Mouse (Mus musculus) cerebellum, adult 18-20 months (tissue): ENCODE measurements around the gene Klf7.
A peak's percentile ranks its signal among the peaks of the same experiment; 100 is the strongest.

Experiments
- DNase-seq, 2 experiments: peaks; one replicate each; pipeline ENCODE4 v3.0.0; 2021

Gene Klf7

DNA sequence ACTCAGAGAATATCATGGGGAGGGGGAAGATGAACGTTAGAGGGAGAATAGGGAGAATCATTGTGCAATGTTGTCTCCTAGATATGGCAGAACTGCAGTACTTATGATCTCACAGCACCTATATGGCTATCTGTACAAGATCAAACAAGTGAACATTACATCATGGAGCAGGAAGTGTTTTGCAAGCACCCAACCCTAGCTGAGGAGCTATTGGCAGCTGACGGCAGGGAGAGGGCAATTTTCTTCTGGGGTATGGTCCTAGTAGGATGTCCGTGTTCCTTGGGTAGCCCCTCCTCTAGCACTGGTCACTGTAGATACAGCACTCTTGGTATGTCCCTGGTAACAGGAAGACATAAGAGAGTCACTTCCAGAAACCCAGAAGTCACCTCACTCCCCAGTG, 17.4 kb downstream of the Klf7 start:
- DNase-seq = no peak

DNA sequence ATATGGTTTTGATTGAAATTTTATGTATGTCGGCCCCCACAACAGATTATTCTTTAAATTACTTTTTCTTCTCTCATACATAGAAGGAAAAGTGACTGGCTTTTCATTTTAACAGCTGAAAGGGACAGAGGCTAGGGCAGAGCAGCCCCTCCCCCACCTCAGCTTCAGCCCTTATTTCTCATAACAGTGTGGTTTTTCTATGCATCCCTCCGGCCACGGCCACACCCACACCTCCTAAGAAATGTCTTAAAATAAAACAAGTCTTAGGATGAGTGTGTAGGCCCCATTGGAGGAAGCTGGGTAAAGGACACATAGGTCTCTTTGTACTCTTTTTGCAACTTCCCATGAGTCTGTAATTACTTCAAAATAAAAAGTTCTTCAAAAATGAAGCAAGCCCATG, 20.8 kb downstream of the Klf7 start:
- DNase-seq = no peak

DNA sequence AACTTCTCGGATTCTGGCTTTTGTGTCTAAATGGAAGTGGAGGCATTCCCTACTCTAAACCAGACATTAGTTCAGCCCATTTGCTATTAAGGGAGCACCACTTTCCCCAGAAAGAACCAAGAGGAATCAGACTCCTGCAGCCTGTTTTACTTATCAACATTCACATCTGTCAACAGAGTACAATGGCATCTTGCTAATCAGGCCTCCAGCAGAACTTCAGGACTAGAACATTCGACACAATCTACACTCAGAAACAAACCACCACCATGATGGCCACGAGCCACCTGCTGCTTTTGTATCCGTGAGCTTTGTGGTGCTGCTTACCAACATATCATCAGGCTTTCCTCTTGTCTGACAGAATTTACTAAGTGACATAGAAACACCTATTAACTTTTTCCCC, 23.3 kb downstream of the Klf7 start:
- DNase-seq = no peak

DNA sequence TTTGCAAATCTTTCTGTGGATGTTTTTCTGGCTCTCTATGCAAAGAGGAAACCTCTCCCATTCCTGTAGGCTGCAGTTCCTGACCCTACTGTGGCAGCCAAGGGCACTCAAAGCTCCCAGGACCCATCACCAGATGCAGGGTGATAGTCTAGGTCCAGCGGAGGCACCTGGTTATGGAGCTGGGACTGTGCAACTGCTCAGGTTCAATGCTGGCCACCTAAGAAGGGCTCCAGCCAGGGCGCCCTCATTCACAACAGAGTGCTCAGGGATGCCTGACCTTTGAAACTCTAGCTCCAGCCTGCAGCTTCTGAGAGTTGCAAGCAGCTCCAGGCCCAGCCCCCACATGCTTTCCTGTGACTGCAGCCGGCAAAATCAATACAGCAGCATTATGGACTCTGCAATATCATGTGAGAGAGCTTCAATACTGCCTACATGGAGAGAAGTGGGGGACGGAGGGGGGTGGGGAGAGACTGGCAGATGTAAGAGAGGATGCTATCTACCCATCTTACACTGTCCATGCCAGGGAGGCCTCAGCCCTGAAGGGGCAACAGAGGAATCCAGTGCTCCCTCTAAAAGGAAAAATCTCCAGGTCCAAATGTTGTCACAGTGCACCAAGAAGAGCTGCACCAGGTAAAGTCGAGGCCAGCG, 24.3 kb downstream of the Klf7 start:
- DNase-seq = no peak

DNA sequence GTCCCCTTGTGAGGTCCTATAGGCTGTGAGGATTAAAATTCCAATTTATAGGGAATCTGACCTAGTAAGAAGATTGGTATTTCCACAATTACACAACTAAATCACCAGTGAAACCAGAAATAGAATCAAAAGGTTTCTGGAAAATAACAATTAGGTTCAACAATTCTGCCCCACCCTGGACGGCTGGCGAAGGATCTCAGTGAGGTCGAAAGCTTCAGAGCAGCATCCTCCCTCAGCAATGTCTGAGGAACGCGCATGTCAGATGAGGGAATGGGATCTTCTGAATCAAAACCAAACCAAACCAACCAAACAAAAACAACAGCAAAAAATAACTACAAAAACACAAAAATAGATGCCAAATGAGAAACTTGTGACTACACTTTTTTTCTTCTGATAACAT, 29.1 kb downstream of the Klf7 start:
- DNase-seq = no peak

DNA sequence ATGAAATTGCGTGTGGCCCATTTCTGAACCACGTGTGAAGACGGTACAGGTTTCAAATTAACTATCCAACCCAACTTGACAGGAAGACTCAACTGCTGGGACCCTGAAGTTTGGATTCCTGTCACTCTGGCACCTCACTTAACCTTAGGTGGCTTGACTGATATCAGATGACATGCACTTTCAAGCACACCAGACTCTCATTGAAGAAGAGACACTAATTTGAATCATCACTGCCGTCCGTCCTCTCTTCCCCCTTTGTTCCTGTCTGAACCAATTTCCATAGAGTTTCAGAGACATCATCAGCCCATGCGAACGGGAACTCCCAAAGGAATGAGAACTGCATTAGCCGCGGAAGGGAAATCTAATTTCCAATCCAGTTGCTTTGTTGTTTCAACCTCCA, 30.5 kb downstream of the Klf7 start:
- no peak for DNase-seq

DNA sequence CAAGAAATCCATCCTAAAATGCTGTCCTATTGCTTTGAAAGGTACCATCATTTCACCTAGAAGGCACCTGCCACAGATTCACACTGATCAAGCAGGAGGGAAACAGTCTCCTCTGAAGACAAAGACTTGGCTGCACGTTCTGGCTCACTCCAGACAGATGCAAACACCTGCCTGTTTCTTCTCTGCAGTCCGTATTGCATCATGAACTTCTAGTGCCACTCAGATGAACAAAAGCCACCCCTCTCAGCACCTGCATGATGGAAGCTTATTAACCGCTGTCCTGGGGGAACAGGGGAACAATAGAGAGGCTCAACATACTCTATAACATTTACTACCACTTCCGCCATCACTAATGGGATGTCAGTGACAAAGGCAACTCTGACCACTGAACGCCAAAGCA, 31.5 kb downstream of the Klf7 start:
- no peak for DNase-seq

DNA sequence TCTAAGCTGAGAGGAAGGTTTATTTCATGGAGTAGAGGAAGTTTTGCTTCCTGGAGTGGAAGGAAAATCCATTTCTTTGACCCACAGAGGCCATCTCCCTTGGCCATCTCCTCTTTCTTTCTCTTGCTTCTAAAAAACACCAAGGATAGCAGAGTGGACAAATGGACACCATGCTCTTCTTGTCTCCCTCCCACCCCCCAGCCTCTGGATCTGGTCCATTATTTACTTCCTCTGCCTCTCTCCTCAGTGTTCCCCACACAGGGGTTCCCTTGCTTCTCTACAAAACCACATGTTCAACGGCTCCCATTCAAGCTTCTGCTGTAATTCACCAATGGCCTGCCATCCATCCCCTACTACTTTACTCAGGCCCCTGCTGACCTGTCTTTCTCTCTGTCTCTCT, 32.4 kb downstream of the Klf7 start:
- no peak for DNase-seq

DNA sequence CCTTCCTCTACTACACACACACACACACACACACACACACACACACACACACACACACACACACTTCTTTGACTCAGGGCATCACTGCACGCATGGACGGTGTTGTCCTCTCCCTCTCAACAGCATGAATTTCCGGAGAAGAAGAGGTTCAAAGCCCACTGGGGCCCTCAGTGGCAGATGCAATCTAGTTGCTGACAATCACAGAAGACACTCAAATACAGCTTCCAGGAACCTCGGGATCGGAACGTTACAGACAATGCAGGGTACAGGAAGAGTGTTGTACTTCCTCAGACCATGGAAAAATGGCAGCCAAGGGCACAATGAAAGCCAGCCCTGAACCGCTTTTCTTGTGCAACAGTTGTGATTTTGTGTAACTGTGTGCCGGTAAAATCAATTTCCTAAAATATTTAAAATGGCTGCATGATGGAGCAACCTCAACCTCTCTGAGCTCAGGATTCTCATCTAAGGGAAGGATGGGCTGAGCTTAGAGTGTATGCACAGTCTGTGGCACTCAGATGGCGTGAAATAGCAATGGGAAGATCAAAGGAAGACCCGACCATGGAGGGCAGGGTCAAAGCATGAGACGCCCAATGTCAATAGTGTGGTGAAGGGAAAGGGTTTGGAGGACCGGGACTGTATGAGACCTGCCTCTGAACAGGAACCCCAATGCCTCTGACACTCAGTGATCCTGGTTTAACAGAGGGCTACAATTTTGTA, 33.3 kb downstream of the Klf7 start:
- DNase-seq = peak in 1 of 2 experiments; percentile 41

DNA sequence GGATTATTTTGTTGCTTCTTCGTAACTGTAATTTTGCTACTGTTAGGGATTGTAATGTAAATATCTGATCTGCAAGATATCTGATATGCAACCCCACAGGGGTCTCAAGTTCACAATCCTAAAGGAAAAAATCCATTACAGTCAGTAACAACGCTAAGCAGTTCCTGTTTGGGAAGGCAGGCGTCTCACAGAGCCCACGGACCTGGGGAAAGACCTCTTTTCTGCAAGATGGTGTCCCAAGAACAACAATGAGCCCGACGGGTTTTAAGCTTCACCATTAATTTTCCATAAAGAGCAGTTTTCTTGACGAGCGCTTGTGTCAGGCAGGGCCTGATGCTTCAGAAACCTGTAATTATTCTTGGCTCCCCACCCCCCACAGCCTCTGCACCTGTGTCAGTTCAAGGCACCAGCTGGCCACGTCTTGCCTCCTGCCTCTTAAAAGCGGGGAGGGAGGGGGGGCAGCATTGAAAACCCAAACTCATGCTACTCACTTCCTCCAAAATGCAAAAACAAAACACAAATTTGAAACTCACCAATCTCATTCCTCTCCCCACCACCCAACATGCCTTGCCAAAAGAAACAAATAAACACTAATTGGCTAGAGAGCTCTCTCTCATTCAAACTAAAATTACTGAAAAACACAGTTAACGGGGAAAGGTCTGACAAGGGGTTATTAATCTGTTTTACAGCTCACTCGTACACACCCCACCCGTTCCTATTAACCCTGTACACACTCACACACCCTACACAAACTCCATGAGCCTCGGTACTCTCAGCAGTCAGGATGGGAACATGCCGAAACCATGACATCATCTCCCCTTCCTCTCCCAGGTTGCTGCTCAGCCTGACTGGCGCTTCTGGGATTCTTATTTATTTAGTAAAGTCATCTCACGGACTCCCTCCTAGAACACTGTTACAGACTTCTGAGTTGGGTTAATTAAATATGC, 34.2 kb downstream of the Klf7 start:
- peak; percentile 91 to 93 for DNase-seq

DNA sequence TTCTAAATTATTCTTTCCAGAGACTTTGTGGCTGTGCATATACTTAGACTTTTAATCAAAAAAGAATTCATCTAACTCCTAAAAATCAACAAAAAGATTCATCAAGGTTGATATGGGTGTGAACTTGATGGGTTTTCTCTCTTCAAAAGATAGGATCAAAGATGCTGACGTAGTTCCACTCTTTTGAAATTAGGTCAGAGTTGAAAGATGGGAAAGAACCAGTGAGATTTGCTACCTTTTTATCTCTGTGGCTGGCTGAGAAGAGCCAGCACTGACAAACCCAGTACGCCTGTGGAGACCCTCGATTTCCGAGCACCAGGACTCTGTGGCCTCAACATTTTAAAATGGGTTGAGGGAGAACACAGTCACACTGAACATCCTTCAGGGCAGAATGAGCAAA, 36.2 kb downstream of the Klf7 start:
- no peak for DNase-seq

DNA sequence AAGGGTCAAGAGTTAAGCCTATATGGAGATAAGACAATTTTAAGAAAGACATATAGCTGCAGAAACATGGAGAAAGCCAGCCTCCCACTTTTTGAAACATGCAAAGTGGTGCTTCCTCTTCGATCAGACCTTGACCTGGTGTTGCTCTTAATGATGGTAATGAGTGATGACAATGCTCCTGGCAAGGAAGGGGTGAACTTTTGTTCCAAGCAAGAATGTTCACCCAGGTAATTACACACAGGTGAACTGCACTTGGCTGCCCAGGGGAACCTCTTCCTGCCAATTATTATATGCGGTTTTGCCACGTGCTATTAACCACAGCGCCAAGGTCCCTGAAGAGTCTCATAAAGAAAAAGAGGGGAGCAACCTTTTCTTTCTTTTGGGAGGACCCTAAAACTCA, 36.7 kb downstream of the Klf7 start:
- DNase-seq = peak in 1 of 2 experiments; percentile 28

DNA sequence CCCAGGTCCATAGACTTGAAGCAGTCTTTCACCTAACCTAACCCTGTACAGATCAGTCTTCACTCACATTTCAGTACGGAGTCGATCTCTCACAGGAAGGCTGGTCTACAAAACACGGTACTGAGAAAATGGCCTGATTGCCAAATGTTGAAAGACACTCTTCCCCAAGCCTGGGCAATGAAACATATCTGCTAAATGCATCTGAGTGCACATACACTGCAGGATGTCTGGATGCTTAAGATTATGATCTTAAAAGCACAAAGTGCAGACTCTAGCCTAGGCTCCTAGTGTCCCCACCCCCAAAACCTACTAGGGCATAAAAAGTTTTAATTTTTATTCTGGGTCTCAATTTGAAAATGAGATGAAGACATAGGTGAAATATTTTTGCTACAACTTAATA, 37.4 kb downstream of the Klf7 start:
- DNase-seq = no peak

DNA sequence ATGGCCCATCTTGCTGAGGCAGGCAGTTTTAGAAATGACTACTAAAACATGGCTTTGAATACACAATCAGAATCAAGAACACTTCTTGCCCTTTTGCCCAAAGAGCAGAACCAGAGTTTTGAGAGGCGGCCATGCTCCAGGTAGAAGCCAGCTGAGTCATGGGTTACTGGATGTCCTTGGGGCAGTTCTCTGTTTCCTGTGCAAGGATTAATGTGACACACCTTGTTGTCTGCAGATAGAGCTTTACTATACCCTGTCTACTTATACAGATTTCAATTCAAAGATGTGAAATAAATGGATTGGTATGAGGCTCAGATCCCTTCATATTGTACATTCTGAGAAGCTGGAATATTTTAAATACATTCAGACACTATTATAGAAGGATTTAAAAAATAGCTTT, 40.3 kb downstream of the Klf7 start:
- DNase-seq = no peak

DNA sequence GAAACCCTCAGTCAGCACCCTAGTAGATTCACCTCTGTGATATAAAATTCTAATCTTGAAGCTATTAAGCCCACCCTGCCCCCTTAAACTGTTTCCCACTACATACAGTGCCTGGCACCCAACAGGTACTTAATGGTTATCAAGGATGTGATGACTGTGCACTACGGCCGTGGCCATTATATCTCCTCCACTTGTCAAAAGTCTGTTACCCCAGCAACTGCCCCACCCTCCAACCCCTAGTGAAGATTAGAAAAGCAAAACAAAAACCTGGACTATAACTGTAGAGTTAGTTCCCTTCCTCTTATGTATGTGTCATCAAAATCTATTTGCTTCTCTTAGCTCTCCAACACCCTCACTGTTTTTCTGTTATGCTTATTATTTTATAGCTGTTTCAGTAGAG, 40.9 kb downstream of the Klf7 start:
- no peak for DNase-seq

DNA sequence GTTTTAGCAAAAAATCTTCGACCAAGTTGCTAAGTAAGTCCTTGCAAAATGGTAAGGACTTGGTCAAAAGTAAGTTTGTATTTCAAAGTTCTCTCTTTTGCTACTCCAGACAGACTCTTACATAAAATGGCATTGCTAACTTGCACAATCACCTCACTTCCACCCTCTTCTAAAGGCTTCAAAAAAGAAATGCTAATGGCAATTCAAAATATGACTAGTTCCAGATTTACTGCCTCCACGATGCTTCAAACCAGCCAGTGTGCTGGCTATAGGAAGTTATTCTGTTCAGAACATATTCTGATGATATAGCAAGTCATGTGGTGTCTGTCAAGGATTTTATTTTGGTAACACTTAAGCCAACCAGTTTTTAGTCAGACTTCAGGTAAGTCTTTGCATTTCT, 41.8 kb downstream of the Klf7 start:
- DNase-seq = no peak

DNA sequence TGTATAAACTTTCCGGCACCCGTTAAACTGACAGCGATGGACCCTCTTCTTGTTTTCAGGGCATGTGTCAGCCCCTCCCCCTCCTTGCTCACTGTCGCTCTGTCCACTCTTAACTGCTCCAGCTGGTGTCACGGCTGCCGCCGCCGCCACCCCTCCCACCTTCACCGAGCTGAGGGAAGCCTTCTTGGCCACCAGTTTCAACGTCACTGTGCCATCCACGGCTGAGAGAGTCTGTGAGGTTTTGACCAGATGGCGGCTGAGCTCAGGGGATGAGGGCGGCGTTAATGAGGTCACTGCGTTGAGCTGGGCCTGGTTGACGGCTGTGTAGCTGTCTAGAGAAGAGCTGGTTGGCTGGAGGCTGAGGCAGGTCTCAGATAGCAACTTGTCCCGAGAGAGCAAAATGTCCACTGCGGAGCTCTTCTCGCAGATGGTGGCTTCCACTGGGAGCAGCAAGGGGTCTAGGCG, 43.3 kb downstream of the Klf7 start:
- DNase-seq = peak; percentile 86 to 95

DNA sequence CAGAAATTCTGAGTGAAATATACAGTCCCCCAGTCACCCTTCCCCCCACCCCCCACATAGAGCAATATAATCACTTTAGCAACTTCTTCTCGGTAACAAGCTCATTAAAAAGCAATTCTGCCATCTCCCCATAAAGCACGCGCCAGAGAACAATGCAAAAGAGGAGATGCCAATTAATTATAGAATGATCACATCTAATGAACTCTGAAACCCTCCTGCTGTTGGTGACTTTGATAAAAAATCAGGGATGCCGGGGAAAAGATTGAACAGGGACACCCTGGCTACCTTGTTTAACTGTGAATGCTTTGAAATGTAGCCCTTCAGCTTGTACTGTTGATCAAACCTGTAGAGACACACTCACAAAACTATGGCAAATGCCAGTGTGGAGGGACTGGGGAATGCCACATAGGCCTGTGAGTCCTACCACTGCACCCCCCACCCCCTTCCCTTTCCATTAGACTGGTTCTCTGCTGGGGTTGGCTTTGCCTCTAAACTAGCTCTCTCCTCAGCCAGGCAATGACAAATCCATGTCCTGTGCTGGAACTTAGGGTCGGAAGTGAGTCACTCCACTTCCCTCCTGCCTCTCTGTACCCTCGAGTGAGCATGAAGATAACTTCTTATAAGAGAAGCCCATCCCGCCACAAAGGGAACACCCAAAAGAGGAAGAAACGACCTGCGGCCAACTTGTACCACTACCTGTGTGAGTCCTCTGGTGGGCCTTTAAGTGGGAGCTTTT, 43.9 kb downstream of the Klf7 start:
- DNase-seq = peak in 1 of 2 experiments; percentile 34

DNA sequence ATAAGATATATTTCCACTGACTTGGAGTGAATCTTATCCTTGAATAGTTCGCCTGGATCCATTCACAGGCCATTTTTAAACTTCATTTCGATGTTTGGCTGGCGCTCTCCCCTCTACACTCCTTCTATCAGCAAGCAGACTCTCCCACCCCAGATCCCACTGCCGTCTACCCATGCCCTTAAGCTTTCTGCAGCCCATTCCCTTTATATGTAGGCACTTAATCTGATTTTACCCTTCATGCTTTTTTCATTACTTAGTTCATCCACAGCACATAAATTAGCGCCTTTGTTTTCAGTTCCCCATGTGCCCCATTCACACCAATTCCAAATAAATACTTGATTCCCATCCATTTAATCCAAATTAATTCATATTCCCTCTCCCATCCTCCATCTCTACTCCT, 48.0 kb downstream of the Klf7 start:
- no peak for DNase-seq

DNA sequence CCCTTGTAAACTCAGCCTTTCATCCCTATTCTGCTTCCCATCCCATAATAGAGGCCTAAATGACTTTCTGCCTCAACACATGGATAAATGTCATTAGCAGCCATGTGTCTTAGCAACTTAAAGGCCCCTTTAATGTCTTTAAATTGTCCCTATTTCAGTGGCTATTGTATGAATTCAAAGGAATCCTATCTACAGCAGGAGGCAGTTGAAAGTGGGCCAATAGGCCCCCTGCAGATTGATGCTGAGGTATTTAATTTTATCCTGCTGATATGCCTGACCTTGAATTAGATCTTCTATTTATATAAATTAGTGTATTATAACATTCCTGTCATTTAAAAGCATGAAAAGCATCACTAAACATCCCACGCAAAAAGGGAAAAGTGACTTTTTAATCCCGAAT, 51.1 kb downstream of the Klf7 start:
- DNase-seq = no peak

DNA sequence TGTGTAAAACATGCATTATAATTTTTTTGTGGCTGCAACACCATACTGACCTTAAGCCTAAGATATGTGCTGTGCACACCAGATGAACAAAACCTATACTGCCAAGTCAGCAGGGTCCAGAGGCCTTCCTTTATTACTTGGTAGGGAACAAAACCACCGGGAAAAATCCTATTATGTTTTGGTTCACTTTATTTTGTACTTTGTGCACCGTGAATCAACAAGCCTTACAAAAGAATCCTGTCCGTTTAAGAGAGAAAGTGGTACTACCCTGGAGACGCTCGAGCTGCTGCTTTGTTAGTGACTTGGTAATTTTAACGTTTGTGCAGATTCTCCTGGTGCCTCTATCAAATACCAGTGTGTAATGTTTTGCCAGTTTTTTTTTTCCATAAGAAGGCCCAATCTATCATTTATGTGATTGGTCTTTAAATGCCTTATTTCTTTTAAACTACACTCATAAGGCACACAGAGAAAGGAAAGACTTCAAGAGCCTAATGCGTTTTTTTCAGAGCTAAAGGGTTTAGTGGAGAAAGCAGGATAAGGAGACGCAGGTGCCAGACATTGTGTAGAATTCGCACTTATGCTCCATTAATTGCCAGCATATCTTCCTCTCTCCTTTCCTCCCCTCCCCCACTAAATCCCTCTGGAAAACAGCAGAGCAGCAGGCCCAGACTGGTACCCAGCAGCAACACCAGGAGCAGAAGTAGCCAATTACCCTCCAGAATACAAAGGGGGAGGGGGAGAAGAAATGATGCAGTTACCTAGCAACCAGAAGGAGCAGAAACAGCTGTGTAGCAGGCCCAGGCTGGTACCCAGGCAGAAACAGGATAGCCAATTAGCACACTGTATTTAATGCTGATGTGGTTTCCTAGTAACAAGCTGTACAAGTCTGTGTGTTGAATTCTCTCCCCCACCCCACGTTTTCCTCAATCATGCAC, 55.5 kb downstream of the Klf7 start:
- DNase-seq = no peak

DNA sequence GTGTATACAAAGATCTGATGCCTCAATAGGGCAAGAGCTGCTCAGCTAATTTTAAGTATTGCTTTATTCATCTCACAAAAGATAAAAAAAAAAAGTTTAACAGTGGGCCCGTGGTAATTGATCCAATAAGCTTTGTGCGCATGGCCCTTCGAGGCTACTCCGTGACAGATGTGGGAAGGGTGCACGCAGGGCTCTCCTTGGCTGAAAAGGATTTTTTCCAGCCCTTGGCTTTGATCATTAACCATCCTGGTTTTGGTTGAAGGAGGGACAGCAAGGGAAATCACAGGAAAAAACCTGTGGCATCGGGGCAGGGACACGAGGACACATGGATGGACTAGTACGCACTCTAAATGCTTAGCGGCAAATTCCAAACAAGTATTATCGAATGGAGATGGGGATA, 60.6 kb downstream of the Klf7 start:
- no peak for DNase-seq
